Mouse (Mus musculus) natural killer cell, adult 2 months (primary cell): ENCODE results near the gene Fzd5.

Experiments used
- DNase-seq, 2 experiments: peaks; one replicate each; pipeline ENCODE4 v3.0.0; 2022; ENCODE audit warnings: low spot score in 2 of 2

Gene Fzd5

DNA sequence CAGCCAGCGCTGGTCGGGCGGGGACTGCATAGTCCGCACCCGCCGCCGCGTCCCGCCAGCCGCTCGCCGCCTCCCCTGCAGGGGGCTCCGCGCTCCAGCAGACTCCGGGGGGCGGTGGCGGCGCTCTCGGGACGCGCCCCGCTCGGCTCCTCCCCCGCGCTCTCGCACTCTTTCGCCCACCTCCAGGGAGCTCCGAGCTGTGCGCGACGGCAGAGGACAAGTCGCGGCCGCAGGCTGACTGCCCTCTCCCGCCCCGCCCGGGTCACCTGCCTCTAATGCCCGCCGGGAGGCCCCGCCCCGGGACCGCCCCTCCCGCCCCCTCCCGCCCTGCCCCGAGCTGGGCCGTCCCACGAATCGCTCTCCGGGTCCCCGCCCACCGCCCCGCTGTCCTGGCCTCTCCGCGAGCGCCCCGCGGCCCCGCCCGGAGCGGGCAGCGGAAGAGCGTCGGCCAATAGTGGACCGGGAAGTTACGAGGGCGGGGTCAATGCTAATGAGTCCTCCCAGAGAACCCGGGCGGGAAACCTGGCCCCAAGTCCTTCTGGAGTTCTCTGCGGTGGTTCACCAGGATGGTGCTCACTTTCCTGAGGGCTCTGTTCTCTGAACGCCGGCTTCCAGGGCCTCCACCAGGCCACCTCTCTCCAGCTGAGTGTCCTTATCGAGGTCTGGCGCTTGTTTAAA, at the start of gene Fzd5:
Fzd5 (minus strand) TSS at position 250 of the 678 bp plus-strand sequence.
- peak; percentile 81 for DNase-seq

DNA sequence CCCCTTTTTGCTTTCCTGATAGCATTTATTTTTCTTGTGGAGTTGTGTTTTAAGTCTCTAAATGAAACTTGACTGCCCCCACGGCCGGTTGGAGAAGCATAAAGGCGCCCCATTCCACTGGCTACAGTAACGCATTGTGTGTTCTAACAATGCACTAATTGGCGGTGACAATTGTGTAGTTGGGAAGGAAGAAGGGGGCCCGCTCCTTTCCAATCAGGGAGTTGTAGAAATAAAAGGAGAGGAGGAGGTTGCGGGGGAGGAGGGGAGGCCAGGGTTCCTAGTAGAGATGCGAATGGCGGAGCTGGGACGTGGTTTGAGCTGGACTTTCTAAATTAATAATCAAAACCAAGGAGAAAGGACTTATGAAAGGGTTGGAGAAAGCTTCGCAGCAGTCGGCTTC, 42.3 kb upstream of the Fzd5 start:
- DNase-seq = no peak

DNA sequence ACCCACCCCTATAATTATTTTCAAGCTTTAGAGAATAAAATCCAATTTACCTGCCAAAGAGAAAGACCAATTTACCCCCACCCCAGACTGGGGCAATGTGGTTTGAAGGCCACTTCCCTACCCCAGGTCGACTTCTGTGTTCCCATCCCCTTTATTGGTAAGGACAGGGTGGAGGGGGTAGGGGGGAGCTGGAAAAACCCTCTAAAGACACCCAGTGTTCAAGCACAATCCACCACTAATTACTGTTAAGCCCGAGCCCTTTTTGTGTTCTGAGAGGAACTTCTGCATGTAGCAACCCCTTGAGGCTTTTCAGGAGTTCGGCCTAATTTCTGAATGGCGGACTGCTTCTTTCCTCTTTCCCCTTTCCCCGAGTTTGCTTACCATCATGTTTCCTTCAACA, 41.9 kb upstream of the Fzd5 start:
- DNase-seq = no peak

DNA sequence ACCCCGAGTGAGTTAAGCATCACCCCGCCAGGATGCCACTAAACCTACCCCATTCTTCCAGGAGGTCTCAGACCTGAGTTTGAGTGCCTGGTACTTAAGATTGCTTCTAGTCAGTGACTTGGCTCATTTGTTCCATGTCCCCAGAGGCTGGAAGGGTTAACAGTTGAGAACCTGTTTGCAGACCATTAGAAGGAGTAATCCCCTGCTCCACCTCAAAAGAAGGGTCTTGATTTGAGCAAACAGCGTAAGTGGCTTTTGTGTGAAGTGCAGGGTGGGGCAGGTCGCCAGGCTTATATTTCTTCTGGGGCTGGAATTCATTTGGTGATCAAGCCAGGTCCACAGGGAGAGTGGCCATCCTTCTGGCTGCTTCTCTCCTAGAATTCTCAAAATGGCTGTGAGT, 35.8 kb upstream of the Fzd5 start:
- DNase-seq = no peak

DNA sequence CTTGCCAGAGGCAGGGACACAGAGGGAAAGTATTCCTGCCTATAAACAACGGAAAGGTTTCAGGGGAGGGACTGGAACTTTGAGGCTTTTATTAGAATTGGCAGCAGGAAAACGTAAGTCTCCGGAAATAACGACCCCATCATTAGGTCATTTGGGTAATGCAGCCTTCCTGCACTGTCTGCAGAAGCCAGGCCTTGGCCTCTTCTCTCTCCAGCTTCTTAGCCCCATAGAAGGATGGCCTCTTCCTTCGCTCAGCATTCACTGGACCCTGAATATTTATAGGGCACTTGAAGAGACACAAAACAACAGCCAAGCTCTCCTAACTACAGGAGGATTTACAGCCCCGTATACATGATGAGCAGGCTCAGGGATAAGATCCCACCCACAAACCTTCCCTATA, 32.6 kb upstream of the Fzd5 start:
- no peak for DNase-seq

DNA sequence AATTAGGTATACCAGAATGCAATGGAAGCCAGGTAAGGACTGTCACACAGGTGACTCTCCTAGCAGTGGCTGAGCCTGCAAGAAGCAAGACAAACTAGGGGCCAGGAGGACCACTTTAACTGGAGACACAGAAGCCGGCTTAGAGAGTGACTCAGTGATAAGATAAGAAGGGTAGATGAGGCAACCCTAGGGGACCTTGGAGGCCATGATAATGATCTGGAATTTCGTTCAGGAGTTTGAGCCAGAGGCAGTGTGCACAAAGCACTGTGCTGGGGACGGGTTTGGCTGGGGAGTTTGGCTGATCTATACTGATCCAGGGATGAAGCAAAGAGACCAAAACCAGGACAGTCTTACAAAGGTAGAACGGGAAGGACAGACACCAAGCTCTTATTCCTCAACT, 24.1 kb upstream of the Fzd5 start:
- DNase-seq = no peak

DNA sequence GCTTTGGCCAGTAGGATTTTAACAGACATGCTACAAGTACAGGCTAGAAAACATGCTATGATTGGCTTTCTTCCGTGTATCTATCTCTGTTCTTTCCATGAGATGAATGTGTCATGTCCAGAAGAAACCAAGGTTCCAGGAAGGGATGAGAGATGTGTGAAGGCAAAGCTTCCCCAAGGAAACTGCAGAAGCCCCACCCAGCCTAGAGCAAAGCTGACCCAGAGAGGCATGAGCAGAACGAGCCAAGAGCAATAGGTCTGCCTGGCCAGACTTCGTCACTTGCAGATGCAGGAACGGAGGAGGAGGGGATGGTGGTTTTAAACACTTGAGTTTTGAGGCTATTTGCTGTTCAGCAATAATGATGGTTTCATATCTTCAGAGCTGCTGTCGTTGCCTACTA, 20.2 kb upstream of the Fzd5 start:
- DNase-seq = no peak

DNA sequence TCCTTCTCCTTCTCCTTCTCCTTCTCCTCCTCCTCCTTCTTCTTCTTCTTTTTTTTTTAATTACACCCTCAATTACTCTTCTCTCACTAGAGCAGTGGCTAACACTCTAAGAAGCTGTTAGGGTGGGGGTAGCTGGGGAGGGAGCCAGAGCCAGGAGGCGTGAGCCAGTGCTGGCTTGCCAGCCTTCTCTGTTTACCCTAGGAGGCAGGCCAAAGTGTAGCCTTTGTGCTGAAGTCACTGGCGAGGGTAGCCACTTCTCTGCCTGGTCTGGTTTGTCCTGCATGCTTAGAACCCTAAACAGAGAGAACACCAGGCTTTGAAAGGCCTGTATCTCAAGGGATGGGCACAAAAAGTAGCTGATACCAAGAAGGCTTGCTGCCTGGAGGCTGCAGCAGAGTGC, 19.7 kb upstream of the Fzd5 start:
- peak in 1 of 2 experiments; percentile 55 for DNase-seq

DNA sequence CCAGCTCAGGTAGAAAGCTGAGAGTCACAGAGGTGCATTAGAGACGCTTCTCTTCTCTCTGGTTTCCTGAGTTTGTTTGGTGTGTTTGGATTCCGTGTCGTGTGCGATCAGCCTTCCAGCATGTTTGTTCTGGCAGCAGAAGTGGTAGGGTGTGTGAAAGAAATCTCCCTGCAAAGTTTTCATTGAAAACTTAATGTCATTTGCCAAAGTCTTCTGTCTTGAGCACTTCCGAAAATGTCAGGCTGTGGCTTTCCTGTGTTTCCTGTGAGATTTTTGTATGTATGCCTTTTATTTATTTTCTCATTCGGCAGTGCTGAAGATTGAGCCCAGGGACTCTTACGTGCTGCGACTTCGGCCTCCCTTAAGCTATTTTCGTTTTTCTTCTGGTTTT, 19.1 kb upstream of the Fzd5 start:
- DNase-seq = peak in 1 of 2 experiments; percentile 34

DNA sequence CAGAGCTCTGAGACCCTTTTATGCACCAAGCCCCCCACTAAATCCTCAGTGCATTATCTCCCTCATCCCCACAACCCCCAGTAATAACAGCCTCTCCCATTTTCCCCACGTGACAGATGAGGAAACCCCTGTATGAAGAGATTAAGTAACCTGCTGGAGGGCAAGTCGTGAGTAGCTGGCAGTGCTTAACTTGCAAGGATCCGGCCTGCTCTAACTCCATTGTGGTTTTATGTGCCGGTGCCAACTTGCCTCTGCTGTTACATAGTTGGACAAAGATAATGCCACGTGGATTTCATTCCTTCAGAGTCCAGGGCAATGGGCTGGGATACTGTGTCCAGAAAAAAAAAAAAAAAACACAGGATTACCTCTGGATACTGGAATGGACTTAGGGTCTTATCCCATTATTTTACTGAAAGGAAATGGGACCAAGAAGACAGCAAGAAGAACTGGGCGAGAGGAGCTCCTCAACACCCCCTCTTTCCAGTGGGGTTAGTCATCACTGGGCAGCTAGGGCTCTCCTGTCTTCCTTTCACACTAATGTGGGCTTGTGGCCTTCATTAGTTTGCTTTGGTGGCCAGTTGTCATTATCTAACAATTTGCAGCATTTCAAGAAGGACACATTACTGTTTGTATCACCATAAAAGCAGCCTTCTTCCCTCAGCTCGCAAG, 18.6 kb upstream of the Fzd5 start:
- DNase-seq = peak in 1 of 2 experiments; percentile 17

DNA sequence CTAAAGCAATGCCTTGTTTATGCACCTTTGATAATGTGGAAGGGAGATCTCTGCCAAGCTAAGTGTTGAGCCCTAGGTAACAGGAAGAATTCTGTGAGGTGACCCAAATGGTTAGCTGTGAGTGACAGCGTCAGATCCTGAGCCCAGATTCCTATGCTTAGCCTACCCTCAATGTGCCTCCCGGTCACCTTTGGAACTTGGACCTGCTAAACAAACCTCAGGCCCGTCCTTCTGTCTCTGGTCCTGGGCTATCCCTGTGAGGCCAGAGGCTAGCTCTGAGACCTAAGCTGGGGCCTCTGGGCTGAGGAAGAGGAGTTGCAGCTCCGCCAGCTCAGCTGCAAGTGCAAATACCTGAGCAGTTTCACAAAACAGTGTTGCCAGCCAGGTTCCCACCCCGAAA, 17.1 kb upstream of the Fzd5 start:
- no peak for DNase-seq

DNA sequence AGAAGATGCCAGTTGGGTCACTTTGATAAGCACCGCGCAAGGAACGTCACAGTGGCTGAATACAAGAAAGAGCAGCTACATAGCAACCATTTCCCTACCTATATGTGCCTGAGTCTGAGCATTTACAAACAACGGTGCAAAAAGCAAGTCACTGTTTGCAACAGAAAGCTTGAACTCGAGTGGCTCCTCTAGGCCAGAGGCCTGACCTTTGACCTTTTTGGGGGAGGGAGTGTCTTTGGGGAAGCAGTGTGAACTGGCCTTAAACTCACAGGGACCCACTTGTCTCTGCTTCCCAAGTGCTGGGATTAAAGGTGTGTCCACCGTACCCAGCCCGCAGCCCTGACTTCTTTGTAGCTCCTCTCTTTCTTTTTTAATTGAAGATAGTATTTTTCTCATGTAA, 16.1 kb upstream of the Fzd5 start:
- no peak for DNase-seq

DNA sequence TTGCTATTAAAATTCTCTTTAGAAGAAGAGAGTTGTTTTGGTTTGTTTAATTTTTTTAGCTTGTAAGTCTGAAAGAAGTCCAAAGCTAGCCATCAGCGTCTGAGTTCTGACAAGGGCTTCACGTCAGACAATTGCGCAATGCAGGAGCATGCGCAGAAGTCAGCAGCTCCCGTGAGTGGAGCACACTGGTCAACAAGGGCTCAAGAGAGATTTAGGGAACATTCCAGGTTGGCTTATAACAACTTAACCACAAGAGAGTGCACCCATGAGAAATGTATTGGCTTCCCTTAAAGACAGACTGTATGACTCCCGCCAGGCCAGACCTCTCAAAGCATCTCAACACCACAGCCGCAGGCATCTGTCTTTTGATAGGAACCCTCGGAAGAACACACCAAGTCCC, 15.6 kb upstream of the Fzd5 start:
- DNase-seq = no peak

DNA sequence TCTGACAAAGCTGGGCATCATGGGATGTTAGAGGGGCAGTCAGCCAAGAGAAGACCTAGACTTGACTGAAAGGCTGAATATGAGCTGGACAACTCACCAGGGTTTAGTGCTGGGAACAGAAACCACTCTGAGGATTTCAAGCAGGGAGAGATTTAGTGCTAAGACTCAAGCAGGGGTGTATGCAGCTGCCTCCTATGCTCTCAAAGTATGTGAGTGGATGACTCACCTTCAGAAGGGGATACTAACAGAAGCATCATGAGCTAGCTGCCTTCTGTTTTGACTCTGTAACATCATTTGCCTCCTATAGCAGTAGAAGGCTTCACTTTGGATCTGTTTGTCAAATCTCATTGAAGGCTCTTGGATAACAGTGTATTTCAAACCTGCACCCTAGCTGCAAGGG, 7.1 kb upstream of the Fzd5 start:
- DNase-seq = no peak

DNA sequence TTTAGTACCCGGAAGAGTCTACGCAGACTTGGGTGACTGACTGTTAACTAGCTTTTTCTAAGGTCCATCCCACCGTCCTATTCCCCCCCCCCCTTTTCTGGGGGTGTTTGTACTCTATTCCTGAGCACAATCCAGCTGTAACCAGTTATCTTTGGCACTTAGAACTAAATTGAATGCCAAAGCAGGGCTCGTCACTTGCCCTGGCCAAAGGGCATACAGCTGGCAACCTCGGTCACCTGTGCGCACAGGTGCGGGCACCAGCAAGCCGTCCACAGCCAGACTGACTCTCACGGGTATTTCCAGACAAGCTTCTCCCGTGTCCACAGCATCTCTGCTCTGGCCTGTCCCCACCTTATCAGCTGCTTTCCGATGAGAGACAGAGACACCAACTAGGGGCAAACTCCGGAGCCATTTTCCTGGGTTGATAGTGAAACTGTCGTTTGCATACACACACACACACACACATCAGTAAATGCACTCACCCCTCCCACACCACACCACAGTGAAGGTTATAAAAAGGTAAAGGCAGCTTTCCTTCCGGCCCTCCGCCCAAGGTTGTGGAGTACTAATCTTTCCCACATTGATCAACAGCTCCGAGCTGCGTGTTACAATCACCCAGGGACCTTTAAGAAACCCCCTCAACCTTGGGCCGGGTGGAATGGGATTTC, 5.3 kb upstream of the Fzd5 start:
- no peak for DNase-seq

DNA sequence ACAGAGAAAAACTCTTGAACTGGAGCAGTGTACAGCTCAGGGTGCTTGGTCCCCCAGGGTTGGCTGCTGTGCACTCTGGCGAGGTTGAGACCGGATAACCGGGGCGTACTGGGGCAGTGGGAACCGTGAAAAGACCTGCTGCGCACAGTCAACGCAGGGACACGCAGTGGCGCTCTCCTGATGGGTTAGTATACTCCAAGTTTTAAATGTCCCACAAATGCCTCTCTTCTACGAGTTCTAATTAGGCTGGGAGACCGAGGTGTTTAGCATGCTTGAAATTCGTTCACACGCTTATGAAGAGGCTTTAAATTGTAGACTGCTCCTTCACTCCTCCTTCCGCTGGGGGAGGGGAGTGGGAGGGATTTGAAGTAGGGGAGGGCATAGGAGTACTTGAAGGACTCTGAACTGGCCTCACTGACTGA, 1.1 kb upstream of the Fzd5 start:
- DNase-seq = peak; percentile 27 to 43

DNA sequence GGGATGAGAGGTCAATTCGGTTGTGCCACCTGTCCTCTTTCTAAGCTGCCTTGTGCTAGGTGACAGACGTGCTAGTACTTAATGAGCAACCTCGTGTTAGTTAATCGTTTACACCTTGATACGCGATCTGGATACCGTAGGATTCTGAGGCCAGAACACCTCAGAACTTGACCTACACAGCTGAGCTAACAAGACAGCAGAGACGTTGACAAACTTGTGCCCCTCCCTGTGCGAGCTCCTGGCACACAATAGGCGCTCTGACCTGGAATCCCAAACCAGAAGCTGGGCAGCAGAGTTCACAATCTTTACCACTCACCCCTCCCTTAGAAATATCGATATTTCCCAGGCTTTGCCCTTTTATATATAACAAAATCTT, 617 bp upstream of the Fzd5 start:
- DNase-seq = no peak

DNA sequence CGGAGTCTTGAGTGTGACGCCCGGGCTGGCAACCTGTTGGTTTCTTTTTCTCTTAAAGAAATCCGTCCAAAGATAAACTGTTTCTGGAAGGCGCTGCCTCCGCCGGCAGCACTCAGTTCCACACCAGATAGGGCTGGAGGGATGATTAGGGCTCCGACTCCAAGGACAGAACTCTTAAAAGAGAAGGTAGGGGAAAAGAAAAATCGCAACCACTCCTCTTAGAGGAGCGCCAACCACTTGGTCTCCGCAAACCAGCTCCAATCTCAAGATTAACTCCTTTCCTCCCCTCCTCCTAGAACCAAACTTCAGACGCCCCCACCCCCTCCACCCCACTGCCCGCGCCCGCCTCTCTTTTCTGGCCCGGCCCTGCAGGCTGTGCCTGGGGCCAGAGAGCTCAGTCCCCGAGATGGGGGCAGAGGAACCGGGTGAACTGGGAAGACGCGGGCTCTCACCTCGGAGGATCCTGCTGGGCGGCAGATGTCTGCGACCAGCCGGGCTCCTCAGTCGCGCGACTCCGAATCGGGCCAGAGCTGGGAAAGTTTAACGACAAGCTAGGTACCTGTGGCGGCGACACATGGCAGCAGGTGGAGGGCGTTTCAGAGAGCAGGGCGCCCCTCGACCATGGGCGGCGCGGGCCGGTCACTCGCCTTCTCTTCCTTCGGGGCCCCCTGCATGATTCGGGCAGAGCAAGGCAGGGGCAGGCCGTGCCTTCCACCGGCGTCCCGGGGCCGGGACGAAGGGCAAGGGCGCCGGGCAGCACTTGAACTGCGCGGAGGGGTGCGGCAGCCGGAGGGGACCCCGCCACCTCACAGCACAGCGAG, 660 bp downstream of the Fzd5 start:
- DNase-seq = no peak

DNA sequence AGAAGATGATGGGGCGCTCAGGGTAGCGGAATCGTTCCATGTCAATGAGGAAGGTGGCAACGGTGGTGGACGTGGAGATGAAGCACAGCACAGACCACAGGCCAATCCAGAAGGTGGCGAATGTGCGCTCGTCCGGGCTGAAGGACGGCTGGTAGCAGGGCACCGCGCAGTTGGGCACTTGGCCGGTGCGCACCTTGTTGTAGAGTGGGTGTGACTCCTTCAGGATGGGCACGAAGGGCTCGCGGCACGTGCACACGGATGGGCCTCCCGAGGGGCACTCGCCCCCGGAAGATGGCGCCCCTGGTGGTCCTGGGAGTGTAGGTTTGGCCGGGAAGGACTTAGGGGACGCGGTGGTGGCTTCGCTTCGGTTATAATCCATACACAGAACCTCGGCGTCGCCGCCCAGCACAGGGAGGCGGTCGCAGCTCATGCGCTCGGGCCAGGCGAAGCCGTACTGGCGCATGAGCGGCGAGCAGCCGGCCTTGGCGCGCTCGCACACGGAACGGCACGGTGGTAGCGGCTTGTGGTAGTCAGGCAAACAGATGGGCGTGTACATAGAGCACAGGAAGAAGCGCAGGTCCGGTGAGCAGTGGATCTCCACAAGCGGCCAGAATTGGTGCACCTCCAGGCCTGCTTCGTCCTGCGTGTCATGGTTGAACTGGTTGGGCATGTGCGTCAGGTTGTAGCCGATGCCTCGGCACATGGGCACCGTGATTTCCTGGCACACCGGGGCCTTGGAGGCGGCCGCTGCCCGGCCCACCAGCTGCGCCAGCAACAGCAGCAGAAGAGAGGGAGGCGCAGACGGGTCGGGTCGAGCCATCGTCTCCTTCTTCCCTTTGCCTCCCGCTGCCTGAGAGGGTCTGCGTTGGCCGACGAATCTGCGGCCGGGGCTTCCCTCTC, 1.5 kb downstream of the Fzd5 start:
- DNase-seq = peak; percentile 45 to 52

DNA sequence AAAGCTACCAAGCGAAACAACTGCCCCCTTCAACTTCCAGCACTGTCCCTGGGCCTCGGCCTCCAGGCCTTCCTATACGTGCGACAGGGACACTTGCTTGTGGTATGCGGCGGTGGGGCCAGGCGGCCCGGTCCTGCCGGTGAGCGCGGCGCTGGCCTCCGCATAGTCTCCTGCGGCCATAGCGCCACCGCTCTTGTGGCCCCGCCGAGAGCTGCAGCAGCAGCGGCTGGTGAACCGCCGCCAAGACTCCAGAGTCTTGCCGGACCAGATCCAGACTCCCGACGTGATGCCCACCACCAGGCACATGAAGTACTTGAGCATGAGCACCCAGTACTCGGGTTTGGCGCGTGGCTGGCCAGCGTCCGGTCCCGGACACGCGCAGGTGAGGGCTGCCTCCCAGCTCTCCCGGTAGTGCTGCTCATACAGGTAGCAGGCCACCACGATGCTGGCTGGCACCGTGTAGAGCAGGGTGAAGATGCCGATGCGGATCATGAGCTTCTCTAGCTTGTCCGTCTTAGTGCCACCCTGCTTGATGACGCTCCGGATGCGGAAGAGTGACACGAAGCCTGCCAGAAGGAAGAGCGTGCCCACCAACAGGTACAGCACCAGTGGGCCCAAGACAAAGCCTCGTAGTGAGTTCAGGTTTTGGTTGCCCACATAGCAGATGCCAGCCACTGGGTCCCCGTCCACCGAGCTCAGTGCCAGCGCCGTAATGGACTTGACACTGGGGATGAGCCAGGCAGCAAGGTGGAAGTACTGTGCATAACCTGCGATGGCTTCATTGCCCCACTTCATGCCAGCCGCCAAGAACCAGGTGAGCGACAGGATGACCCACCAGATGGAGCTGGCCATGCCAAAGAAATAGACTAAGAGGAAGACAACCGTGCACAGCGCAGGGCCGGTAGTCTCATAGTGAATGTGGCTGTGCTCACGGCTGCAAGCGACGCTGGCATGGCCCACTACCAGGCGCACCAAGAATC, 2.5 kb downstream of the Fzd5 start:
- no peak for DNase-seq
